Mouse (Mus musculus) myocyte (in vitro differentiated cells): ENCODE data around the gene Hpn. TPM values are rescaled to one million over a fixed set of nuclear protein-coding genes. Genes with fewer than 3 reads are reported as not detected.
A peak's percentile ranks its signal among the peaks of the same experiment; 100 is the strongest.

Source experiments
- H3K27me3 ChIP-seq: one replicate; pipeline ENCODE4 v1.6.1; 2011; ENCODE audit not compliant: control insufficient read depth, insufficient read depth, insufficient read length
- H3K36me3 ChIP-seq: one replicate; pipeline ENCODE4 v1.6.1; 2011; ENCODE audit not compliant: control insufficient read depth, insufficient read depth
- H3K4me2 ChIP-seq: one replicate; pipeline ENCODE4 v1.6.1; 2011; ENCODE audit warnings: low read depth, control low read depth
- H3K4me3 ChIP-seq: one replicate; pipeline ENCODE4 v1.5.1; 2011; ENCODE audit warnings: mild to moderate bottlenecking, control low read depth, moderate library complexity
- H3K79me2 ChIP-seq: one replicate; pipeline ENCODE4 v1.6.1; 2011; ENCODE audit not compliant: control insufficient read depth, insufficient read depth
- H3ac ChIP-seq: one replicate; pipeline ENCODE4 v1.6.1; 2011; ENCODE audit not compliant: control insufficient read depth, insufficient read length
- CEBPB ChIP-seq: IDR thresholded peaks from 2 replicates; pipeline ENCODE4 v1.6.1; 2011; ENCODE audit warnings: mild to moderate bottlenecking, moderate library complexity; ENCODE audit not compliant: poor library complexity, insufficient read depth, severe bottlenecking
- E2F4 ChIP-seq: IDR thresholded peaks from one replicate; pipeline ENCODE4 v1.6.1; 2011; ENCODE audit warnings: mild to moderate bottlenecking, control low read depth, moderate library complexity; ENCODE audit not compliant: insufficient read depth
- MAX ChIP-seq: IDR thresholded peaks from one replicate; pipeline ENCODE4 v1.6.1; 2011; ENCODE audit warnings: low read depth, mild to moderate bottlenecking, control low read depth
- MYOD1 ChIP-seq, 3 experiments: IDR thresholded peaks; one replicate each; pipeline ENCODE4 v1.6.1; 2011; ENCODE audit warnings: control low read depth in 2 of 3, low read depth in 2 of 3, mild to moderate bottlenecking in 2 of 3, moderate library complexity in 1 of 3; ENCODE audit not compliant: insufficient read length in 2 of 3, control insufficient read depth in 1 of 3
- MYOG ChIP-seq, 3 experiments: IDR thresholded peaks; one replicate each; pipeline ENCODE4 v1.6.1; 2011; ENCODE audit warnings: control low read depth in 2 of 3, low read depth in 2 of 3, mild to moderate bottlenecking in 2 of 3; ENCODE audit not compliant: insufficient read length in 2 of 3, control insufficient read depth in 1 of 3, insufficient read depth in 1 of 3
- POLR2A ChIP-seq: IDR thresholded peaks from one replicate; pipeline ENCODE4 v1.6.1; 2011; ENCODE audit warnings: low read depth, mild to moderate bottlenecking, control low read depth, moderate library complexity; ENCODE audit not compliant: insufficient read length
- POLR2AphosphoS2 ChIP-seq: IDR thresholded peaks from one replicate; pipeline ENCODE4 v1.6.1; 2011; ENCODE audit warnings: low read depth, control low read depth; ENCODE audit not compliant: insufficient read length
- REST ChIP-seq: IDR thresholded peaks from one replicate; pipeline ENCODE4 v1.6.1; 2011; ENCODE audit warnings: mild to moderate bottlenecking, control low read depth, moderate library complexity; ENCODE audit not compliant: insufficient read depth, insufficient read length
- SRF ChIP-seq: IDR thresholded peaks from one replicate; pipeline ENCODE4 v1.6.1; 2011; ENCODE audit warnings: low read depth; ENCODE audit not compliant: control insufficient read depth, insufficient read length
- TCF12 ChIP-seq: IDR thresholded peaks from one replicate; pipeline ENCODE4 v1.6.1; 2011; ENCODE audit warnings: mild to moderate bottlenecking, control low read depth; ENCODE audit not compliant: poor library complexity, insufficient read depth, severe bottlenecking
- TCF3 ChIP-seq: IDR thresholded peaks from one replicate; pipeline ENCODE4 v1.6.1; 2011; ENCODE audit warnings: low read depth, control low read depth; ENCODE audit not compliant: insufficient read length
- USF1 ChIP-seq: IDR thresholded peaks from one replicate; pipeline ENCODE4 v1.6.1; 2011; ENCODE audit warnings: low read depth, mild to moderate bottlenecking, control low read depth, moderate library complexity
- polyA plus RNA-seq: library from polyadenylated mRNA; unstranded; fragments of >200 nt; fragmentation: generic; extraction: Trizol; gene quantifications from one replicate; pipeline ENCODE4 v1.2.1, GENCODE M21; 2012; ENCODE audit warnings: missing spikeins

Hpn gene
- polyA plus RNA-seq, 1 experiment = not detected

DNA sequence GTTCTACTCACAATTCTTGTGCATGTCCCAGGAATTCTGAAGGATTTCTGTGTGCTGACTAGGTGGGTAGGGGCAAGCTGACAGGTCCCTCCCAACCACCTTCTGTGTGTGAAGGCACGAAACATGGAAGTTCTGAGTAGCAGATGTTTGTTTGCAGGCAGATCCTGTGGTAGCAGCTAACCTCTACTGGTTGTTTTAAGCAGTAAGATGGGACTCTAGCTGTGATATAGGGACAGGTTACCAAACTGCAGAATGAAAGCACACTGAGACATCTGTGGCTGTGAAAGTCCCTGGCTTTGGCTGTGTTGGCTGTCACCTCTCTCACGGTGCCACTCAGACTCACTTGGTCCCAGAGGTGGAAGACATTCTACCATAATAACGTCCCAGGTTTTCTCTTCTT lies 46.2 kb upstream of the Hpn start:
- Histone ChIP-seq H3K79me2 (no peaks in the 10 kb centered on the region), H3ac (no peak overlapping the region), H3K36me3 (no peaks in the 10 kb centered on the region), H3K4me3 (no peak overlapping the region), H3K4me2 (peak overlapping the region; percentile 21), H3K27me3 (no peaks in the 10 kb centered on the region)
- TF ChIP-seq USF1 (no peak), MYOD1 (IDR thresholded peaks at IDR 0.05; ENCODE audit: control insufficient read depth in 1 of 3, insufficient read length in 2 of 3, low read depth in 2 of 3) (no peak), POLR2A (no peak), MAX (no peak), E2F4 (no peak), TCF3 (no peak), CEBPB (no peak), SRF (no peak), TCF12 (no peak), POLR2AphosphoS2 (no peak)

DNA sequence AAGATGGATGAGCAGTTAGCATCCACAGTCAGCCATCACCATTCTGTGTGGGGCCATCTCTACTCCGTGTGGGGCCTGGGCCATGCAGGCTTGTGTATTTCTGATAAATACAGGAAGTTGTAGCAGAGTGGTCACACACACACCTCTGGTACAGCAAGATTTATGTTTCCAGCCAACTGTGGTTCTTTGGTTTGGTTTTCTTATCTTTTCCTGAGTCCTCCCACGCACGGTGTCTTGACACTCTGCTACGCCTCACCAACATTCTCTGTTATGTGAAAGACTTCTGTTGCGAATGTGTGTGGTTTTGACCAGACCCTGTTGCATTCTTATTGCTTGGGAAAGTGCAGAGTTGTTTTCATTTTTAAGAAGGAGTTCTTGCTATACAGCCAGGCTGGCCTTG lies 45.7 kb upstream of the Hpn start:
- peak overlapping the region; percentile 21 for H3K4me2 ChIP-seq
- H3K27me3 ChIP-seq = no peaks in the 10 kb centered on the region
- no peak overlapping the region for H3ac ChIP-seq
- no peak for TF ChIP-seq POLR2AphosphoS2
- no peak for TF ChIP-seq USF1
- TF ChIP-seq REST = no peak
- no peak for TF ChIP-seq MYOD1 (IDR thresholded peaks at IDR 0.05; ENCODE audit: control insufficient read depth in 1 of 3, insufficient read length in 2 of 3, low read depth in 2 of 3)
- no peak for TF ChIP-seq SRF
- no peak for TF ChIP-seq TCF3
- no peak for TF ChIP-seq MYOG (IDR thresholded peaks at IDR 0.05; ENCODE audit: control insufficient read depth in 1 of 3, insufficient read depth in 1 of 3, insufficient read length in 2 of 3, low read depth in 2 of 3)
- TF ChIP-seq POLR2A = no peak
- TF ChIP-seq CEBPB = no peak
- no peak for TF ChIP-seq MAX
- no peak for TF ChIP-seq TCF12
- TF ChIP-seq E2F4 = no peak
- H3K79me2 ChIP-seq = no peaks in the 10 kb centered on the region
- no peak overlapping the region for H3K4me3 ChIP-seq
- H3K36me3 ChIP-seq = no peaks in the 10 kb centered on the region

DNA sequence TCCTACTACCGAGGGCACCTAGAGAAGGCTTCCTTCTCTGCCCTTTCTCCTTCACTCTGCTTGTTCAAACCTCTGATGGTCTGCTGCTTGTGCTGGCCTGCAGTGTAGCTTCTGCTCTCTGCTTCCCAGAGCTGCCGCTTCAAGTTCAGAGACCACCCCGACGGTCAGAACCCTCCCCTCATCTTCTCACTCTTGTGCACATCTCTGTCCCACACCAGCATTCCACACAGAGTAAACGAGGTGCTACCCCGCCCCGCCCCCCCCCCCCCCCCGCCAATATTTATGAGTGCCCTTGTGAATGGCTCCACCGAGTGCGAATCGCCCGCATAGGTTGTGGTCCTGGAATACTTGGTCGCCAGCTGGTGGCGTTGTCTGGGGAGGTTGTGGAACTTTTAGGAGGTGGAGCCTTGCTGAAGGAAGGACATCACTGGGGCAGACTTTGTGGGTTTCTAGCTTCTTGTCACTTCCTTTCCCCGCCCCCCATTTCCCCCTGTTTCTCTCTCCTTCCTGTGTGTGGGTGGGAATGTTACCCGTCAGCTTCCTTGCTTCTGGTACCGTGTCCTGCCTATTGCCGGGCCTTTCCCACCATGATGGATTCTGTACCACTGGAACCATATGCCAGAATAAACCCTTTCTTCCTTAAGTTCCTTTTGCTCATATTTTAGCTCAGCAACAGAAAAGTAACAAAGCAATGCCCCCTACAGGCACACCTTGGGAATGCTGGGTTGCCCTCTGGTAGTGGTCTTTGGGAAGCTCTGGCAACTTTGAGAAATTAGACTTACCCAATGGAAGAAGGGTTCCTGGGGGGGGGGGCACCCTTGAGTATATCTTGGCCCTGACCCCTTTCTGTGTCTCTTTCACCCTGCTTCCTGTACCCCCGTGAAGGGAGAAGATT lies 41.2 kb upstream of the Hpn start:
- Histone ChIP-seq H3K4me2 (peak overlapping the region; percentile 36), H3ac (no peak overlapping the region), H3K36me3 (no peaks in the 10 kb centered on the region), H3K79me2 (no peaks in the 10 kb centered on the region), H3K27me3 (no peaks in the 10 kb centered on the region), H3K4me3 (no peak overlapping the region)
- TF ChIP-seq POLR2A (no peak), MAX (no peak), TCF12 (no peak), SRF (no peak), MYOG (IDR thresholded peaks at IDR 0.05; ENCODE audit: control insufficient read depth in 1 of 3, insufficient read depth in 1 of 3, insufficient read length in 2 of 3, low read depth in 2 of 3) (no peak), E2F4 (no peak), CEBPB (no peak), TCF3 (no peak)

DNA sequence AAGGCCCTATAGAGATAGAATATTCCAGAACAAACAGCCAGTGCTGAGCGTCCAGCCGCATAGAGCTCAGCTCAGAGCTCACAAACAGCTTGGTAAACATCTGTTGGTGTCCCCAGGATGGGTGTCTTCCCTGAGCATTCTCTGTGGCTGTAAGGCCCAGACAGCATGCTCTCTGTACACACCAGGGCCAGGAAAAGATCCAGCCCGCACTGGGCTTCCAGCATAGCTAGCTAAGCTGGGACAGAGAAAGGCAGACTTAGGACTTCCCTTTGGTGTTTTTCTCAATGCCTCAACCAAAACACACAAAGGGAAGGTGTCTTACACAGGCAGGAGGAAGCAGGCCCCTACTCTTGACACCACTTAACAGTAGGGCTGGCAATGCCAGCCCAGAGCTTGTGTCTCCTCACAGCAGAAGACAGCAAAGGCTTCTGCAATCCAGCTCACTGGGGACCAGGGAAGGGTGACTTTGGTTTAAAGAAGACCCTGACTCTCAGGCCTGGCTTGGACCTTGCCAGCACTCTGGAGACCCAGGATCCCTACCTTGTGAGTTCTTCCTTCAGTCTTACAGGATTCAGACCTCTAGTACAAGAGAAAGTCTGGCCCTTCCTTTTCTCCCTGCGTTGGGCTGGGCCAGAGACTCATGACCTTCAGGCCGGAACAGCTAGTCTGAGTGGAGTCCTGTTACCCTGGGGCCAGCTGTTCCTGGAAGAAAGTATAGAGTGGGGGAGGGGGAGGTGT lies 40.4 kb upstream of the Hpn start, which contains the start of gene Gramd1a:
Gene Gramd1a (minus strand): TSS at position 601 of the 738 bp plus-strand sequence.
- H3K27me3 ChIP-seq = no peaks in the 10 kb centered on the region
- peak within 1 kb of the TSS; percentile 36 for H3K4me2 ChIP-seq
- no peaks in the 10 kb centered on the region for H3K36me3 ChIP-seq
- TF ChIP-seq SRF (no peak), USF1 (no peak), REST (no peak), POLR2A (no peak), MYOG (IDR thresholded peaks at IDR 0.05; ENCODE audit: control insufficient read depth in 1 of 3, insufficient read depth in 1 of 3, insufficient read length in 2 of 3, low read depth in 2 of 3) (peak in 2 of 3 experiments; percentile 26 to 67), MAX (no peak), TCF3 (no peak), MYOD1 (IDR thresholded peaks at IDR 0.05; ENCODE audit: control insufficient read depth in 1 of 3, insufficient read length in 2 of 3, low read depth in 2 of 3) (peak in 2 of 3 experiments; percentile 33 to 63)
- no peak within 1 kb of the TSS for H3ac ChIP-seq
- peaks cover under 1% of the 10 kb centered on the region for H3K79me2 ChIP-seq
- no peak within 1 kb of the TSS for H3K4me3 ChIP-seq
